Mouse (Mus musculus): ENCODE data around the gene Nubpl. TPM values are rescaled to one million over a fixed set of nuclear protein-coding genes. Genes with fewer than 3 reads are reported as not detected.

Nubpl gene
- total RNA-seq, 4 experiments from 2014 or later: 4.8 to 5.2 (median 5.1) TPM

DNA sequence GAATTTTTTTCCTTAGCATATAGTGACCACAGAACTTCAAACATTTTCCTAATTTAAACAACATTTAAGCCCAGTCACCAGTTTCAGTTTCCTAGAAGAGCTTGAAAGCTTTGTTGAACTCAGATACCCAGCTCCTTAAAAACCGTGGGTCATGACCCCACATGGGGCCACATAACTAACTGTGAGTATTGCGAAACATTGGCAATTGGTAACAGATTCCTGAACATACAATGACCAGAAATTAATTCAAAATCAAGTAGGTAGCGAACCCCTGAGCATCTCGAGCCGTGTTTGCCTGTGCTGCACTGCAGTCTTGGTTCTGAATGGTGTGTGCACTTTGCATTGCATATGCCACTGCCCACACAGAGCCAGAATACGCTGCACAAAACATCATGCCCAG lies 221.6 kb downstream of the Nubpl start:
- DNase-seq (ENCODE audit: low spot score in 2 of 2): no peak

DNA sequence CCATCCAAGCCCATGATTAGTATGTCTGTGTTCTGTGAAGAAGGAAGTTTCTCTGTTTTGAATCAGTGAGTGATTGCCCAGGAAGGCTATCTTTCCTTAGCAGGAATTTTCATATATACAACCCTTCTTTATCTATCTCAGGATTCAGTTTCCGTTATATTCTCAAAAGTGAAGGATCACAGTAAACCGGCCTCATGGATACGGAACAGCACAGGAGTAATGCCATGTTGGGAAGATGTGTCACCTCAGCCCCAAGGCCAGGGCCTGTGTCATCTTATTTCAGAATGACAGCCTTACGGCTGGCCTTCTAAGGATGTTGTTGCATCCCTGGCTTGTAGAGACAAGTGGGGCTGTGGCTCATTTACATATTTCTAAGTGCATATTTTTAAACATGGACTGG lies 231.0 kb downstream of the Nubpl start:
- DNase-seq (ENCODE audit: low spot score in 2 of 2): no peak

DNA sequence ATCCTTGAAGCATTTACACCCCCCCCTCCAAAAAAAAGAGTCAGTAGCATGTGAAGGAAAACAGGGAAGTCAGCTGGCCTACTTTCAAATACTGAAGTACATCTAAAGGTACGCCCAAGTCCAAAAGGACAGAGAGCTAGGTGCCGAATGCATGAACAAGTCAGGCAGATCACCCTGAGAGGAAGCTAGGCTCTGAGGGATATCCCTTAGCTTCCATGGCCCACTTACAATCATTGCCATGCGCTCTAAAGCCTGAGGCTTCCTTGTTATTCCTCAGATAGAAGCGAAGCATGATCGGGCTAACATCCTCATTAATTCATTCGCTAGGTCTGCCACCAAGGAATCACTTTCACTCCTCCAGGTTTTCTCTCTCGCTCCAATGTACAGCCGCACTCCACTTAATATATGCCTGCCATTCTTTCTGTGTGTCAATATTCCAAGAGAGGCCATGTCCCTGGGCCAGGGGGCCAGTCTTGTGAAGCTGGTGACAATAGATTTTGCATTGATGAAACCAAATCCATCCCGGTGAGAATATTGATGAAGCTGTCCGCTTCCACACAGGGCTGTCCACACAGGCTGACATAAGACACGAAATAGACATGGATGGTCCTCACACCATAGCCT lies 237.7 kb downstream of the Nubpl start:
- no peak for DNase-seq (ENCODE audit: low spot score in 2 of 2)

DNA sequence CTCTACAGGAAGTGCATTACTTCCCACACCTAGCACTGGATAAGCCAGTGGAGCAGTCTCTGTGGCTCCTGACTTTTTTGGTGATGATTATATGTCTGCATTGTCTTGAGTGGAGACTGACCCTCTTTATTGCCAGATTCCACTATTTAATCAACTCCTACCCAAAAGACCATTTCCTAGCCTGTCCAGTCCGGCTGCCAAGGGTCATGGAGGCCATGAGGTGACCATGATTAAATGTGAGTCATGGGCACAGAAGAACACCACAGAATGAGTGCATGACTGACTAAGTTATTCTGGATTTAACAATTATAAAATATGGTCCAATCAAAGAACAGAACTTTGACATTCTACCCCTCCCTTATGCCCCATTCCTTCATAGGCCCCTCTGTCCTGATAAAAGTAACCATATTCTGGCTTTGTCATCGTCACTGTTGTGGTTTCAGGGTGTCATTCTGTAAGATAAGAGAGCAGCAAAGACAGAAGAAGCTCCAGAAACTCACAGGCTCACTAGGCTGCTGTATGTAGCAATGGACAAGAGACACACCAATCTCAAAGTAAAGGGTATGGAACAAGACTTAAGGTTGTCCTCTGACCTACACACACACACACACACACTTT lies 240.7 kb downstream of the Nubpl start:
- no peak for DNase-seq (ENCODE audit: low spot score in 2 of 2)

DNA sequence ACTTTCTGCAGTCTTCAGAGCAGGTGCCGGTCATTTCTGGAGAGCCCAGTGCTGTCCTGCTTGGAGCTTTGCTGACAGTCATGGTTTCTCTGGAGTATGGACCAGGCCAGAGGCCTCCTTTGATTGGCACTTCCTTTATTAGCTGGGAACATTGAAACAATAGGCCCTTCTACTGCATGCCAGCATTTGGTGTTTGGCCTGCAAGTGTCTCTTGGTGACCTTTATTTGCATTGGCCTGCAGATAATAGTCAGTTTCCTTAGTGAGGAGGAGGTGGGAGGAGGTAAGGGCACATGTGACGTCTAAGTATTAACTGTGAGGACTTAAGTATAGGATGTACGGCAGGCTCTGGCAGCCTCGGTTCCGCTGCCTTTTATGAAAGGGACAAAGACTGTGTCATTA lies 249.1 kb downstream of the Nubpl start:
- no peak for DNase-seq (ENCODE audit: low spot score in 2 of 2)

DNA sequence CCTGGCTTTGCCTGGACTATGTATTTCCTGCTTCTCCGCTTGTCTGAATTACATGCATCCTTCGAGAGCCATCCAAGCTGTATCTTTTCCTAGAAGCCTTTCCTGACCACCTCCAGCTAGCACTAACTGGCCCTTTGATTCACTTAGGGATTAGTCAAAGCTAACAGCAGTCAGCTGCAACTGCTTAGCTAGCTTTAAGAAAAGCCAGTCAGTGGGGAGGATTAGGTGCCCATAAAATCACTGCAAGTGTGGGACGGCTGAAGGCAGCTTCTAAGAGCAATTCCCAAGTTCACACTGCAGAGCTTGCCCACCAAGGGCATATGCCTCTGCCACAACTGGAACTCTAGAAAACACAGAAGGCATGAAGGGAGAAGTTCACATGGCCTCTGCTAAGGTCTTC lies 252.7 kb downstream of the Nubpl start:
- DNase-seq (ENCODE audit: low spot score in 2 of 2): no peak

DNA sequence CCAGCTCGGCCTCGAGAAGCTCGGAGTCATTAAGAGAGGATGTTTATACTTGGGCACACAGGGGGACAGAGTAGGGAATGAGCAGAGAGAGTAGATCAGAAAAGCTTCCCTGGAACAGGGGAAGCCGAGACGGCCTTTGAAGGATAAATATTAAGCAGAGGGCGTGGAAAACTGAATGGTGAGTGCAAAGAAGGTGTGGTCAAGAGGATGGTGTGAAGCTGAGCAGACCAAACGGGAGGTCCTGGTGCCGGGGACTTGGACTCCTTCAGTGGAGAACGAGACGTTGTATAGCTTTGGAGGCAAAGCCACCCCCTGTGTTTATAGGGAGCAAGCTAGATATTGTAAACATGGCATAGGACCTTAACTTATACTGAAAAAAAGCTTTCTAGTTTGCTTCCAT lies 261.9 kb downstream of the Nubpl start:
- no peak for DNase-seq (ENCODE audit: low spot score in 2 of 2)

DNA sequence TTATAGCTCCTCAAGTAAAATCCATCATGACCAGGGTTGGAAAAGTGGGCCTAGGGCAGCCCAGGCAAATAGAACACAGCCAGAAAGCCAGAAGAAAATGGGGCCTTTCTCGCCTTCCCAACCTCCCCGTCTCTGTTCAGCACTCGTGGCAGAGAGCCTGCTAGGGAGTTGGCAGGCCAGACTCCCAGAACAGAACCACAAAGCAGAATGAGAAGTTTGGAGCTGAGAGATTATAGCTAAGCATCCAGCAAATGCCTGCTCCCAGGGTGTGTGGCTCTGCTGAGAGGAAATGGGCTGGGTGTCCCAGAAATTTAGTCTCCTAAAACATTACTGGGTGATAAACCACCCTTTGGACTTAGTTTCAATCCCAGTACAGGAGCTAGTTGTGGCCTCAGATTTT lies 262.6 kb downstream of the Nubpl start:
- DNase-seq (ENCODE audit: low spot score in 2 of 2): no peak

DNA sequence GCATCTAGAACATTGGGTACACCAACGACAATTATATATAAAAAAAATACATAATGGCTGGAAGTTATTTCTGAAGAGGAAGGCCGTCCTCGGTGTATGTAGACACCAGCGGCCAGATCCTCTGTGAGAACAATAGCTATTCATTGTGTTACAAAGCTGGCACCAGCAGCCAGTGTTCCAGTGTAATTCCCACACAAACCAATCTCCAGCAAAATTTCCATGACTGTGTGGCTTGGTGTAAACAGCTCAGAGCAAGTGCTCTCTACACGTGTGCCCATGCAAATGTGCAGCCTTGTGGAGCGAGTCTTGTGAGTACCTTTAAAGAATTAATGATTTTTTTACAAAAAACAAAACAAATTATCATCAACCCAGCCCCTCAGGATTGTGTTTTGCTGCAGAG lies 263.7 kb downstream of the Nubpl start:
- no peak for DNase-seq (ENCODE audit: low spot score in 2 of 2)

Other genes starting within 250 kb of the Nubpl start
- gene Heatr5a, start 126.4 kb upstream of the Nubpl start, total RNA-seq (2022): 10 to 100 TPM; 20.6 to 24.8 (median 23.0) TPM
- 1 to 10 TPM; 3.7 to 6.1 (median 4.5) TPM for gene Dtd2, start 91.2 kb upstream of the Nubpl start, total RNA-seq (2022)
- gene Gpr33, start 69.7 kb upstream of the Nubpl start, total RNA-seq (2022): not detected

All from gastrocnemius, adult 8-10 months (tissue).